Mouse (Mus musculus): ENCODE results near the gene Plekhm1. TPM values are rescaled to one million over a fixed set of nuclear protein-coding genes. Genes with fewer than 3 reads are reported as not detected.

The Plekhm1 gene
- total RNA-seq, 4 experiments from 2014 or later = 11.0 to 12.5 (median 11.6) TPM

DNA sequence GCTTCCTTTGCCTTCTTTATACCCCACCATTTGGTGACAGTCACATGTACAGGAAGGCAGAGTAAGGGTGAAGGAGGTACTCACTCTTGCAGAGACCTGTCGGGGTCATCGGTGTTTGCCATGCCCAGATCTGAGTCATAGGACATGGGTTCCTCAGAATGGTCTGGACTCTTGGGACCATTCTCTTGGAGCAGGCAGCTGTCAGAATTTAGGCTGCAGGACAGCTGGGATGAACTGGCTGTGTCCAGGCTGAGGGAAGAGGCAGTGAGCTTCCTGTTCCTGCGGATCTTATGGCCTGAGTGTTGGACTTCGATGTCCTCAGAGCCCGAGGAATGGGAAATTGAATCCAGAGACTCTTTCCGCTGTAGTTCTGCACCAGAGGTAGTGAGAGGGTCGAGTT is 17.9 kb downstream of the Plekhm1 start:
- no peak for DNase-seq (ENCODE audit: low spot score)

DNA sequence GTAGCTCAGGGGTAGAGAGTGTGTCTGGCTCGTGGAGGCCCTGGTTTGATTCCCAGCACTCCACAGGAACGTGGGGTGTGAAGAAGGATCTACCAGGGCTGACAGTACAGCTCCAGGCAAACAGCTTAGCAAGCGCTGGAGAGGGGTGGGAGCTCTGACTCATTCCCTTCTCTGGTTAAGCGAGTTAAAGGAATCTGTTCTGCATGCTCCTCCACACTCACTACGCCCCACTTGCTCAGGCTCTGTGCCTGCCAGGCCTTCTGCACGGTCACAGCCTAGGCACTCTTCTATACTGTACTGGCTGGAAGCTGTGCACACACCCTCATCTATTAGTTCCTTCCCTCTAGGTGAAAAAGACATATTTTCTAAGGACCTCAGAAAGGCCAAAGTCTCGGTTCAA is 18.5 kb downstream of the Plekhm1 start:
- DNase-seq (ENCODE audit: low spot score) = no peak

DNA sequence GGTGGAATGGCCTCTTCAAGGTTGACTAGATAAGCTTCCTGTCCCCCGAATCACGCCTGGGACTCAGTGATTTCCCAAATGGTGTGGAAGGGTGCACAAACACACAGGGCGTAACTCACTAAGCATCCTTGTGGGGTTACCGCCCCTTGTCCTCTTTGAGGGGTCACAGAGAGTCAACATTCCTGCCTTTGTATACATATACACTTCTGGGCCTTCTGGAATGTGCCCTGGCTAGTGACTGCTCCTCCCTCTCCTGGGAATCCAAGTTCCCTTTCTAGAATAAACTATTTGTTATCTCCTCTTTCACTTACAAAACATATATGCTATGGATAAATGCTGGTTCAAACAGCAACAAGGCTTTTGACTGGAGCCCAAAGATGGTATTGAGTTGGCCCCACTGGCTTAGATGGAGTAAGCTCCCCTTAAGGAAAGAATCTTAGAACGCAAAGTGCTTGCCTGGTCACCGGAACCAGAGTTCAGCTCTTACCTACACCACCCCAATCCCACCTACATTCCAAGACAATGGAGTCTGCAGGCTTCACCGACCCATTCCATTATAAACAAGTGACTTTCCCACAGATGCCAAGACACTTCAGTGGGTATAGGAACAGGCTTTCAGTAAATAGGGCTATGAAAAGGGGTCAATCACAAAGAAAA is 24.5 kb downstream of the Plekhm1 start:
- no peak for DNase-seq (ENCODE audit: low spot score)

DNA sequence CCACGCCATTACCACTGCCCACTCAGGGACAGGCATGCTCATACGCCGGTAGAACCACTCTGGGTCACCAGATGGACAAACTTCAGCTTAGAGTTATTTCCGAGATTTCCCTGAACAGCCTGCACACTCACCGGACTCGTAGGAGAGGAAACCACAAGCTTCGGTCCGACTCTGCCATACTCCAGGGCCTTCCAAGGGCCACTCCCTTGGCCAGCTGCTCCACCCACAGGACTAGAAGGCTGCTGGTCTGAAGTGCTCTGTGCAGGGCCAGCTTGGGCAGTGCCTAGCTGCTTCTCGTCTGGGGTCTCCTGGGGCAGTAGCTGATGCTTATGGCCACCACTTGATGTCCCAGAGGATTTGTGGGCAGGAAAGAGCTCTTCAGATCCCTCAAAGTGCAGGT is 25.7 kb downstream of the Plekhm1 start:
- DNase-seq (ENCODE audit: low spot score) = no peak

DNA sequence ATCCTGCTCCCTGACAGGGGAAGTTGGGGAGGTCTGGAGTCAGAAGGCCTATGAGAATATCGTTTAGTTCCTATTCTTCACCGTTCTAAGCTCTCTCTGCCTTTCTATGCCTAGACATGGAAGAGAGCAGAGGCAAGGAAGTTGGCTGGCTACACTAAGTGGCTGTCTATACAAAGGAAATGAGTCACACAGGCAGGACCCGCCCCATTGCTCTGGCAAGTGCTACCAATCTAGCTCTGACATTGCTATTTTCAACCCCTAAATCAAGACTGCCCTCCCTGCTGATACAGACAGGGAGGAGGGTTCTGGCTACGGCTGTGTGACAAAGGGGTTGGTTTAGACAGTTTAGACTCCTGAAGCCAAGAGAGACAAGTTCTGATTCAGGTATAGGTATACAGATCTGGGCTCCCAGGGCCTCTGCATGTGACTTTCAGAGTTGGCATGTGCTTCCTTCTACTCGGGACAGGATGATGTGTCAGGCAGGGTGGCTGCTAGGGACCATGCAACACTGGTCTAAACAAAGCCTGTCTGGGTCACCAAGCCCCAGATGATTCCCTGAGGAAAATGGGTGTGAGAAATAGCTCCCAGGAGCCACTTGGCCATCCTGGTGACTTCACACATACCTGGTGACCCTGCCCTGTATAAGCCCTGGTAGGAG is 30.4 kb downstream of the Plekhm1 start:
- DNase-seq (ENCODE audit: low spot score) = peak; percentile 91

DNA sequence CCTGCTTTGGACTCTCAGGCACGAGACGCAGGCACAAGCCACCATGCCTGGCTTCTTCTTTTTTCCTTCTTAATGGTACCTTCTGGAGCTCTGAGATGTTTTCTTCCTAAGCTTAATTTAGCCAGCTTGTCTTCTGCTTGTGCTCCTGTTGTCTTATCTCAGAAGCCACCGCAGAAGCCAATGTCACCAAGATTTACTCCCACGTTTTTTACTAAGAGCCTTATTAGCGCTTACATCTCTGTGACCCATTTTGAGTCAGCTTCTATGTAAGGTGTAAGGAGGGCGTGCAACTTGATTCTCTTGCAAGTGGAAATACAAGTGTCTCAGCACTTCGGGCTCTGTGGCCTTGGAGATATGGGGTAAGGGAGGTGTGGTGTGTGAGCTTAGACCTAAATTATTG is 31.0 kb downstream of the Plekhm1 start:
- no peak for DNase-seq (ENCODE audit: low spot score)

DNA sequence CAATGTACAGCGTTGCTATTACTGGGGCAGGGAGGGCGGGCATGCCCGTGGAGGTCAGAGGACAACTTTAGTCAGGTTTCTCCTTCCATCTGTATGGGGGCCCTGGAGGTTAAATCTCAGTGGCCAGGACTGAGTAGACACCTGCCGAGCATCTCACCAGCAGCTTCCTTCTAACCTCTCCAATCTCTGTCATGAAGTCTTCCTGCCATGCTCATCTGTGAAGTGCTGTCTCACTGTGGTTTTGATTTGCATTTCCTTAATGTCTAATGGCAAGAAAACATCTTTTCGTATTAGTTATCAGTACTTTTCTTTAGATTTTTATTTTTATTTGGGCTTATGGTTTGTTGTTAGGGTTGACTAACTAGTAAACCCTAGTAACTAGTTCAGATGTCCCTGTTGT is 32.0 kb downstream of the Plekhm1 start:
- DNase-seq (ENCODE audit: low spot score) = no peak

DNA sequence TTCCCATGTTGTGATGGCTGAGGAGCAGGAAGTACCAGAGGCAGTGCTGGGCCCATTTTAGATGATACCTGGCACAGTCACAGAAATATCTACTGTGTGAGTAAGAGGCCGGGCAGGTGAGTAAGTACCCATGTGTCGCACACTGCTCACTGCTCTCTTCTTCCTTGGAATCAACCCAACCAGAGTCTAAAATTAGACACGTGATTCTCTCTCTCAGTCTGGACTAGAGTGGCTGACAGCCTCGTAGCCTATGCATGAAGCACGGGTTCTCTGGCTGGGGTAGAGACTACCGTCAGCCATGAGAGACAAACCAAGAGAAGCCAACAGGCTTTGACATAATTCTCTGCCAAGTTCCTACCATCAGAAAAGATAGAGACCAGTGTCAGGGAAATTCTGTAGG is 34.1 kb downstream of the Plekhm1 start:
- no peak for DNase-seq (ENCODE audit: low spot score)

DNA sequence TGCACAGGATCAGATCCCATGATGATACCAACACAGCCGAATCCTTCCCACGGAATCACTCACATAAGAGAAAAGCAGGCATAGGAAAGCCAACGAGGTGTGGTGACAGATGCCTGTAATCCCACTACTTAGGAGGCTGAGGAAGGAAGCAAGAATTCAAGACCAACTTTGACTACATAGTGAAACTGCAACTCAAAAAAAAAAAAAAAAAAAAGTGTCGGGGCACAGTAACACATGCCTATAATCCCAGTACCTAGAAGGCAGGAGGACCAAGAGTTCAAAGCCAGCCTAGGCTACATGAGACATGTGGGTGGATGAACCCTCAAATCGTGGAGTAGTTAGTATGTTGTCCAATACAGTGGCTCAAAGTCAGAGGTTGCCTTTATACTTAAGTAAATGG is 36.7 kb downstream of the Plekhm1 start:
- DNase-seq (ENCODE audit: low spot score) = no peak

DNA sequence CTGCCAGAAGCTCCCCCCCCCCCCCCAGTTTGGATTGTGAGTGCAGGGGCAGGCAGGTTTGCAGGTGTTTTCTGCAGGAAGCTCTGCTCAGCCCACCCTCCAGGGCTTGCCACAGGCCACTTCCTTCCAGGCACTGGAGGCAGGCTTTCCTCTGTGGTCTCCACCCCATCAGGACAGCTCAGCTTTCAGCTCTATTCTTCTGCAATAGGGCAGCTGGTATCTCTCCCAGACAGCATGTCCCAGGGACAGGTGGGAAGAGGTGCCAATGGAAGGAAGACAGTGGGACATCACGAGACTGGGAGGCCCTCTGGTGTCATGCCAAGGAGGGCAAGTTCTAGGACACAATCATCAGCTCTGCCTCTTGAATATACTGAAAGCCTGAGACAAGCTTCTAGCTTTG is 37.2 kb downstream of the Plekhm1 start:
- DNase-seq (ENCODE audit: low spot score) = no peak

DNA sequence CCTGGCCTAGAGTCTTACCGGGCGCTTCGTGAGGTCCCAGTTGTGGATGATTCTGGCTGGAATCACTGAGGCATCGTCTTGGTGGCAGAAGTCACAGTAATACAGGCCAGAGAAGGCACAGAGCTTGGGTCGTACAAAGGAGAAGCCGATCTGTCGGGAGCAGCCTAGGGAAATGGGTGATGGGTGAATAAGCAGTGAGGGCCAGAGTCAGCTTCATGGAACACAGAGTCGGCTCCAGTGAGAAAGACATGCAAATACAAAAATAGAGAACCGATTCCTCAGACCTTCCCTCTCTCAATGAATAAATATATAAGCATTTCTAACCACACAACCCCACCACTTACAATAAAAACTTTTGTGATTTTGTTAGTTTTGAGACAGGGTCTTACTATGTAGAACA is 38.6 kb downstream of the Plekhm1 start:
- DNase-seq (ENCODE audit: low spot score) = no peak

DNA sequence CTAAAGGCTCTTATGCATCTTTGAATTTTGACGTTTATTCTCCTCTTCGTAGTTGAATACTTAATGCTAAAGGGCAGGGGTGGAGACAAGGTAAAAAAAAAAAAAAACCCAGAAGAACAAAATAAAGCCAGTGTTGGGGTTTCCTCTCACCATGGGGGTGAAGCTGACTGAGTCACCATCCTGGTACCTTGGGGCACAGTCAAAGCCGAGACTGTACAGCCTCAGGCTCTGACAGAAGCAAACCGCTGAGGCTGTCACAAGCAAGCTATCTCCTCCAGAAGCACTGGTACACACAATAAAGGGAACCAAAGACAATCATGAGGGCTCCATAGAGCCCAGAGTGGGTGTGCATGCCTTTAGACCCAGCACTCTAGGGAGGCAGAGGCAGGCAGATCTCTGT is 39.9 kb downstream of the Plekhm1 start:
- DNase-seq (ENCODE audit: low spot score) = no peak

DNA sequence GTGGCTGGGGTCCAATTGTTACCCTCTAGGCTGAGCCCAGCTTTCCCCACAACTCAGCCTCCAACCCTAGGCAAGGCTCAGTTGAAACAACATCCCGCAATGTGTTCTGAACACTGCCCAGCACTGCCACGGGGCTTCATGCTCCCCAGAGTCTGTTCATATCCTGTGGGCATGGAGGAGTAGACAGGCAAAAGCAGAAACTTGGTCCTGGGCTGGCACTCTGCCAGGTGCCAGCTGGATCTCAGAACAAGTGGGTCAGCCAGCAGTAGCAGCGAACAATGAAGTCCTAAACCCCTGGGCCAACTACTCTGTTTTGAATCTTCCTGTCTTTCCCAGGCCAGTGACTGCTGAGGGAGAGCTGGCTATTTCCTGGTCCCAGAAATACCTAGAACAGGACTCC is 40.4 kb downstream of the Plekhm1 start:
- no peak for DNase-seq (ENCODE audit: low spot score)

DNA sequence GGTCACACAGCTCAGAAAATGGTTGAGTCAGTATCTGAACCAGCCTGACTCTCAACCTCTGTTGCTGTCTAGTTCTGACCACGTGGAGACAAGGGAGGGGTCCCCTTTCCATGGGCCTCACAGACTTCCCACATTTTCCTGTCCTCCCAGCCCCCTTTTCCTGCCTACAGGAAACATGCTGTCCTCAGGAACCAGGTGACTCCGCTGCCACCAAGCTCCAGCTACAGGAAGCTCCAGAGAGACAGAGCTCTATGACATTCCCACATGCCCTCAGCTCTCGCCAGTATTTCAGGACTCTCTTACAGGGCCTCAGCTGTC is 41.3 kb downstream of the Plekhm1 start:
- DNase-seq (ENCODE audit: low spot score) = peak; percentile 76

DNA sequence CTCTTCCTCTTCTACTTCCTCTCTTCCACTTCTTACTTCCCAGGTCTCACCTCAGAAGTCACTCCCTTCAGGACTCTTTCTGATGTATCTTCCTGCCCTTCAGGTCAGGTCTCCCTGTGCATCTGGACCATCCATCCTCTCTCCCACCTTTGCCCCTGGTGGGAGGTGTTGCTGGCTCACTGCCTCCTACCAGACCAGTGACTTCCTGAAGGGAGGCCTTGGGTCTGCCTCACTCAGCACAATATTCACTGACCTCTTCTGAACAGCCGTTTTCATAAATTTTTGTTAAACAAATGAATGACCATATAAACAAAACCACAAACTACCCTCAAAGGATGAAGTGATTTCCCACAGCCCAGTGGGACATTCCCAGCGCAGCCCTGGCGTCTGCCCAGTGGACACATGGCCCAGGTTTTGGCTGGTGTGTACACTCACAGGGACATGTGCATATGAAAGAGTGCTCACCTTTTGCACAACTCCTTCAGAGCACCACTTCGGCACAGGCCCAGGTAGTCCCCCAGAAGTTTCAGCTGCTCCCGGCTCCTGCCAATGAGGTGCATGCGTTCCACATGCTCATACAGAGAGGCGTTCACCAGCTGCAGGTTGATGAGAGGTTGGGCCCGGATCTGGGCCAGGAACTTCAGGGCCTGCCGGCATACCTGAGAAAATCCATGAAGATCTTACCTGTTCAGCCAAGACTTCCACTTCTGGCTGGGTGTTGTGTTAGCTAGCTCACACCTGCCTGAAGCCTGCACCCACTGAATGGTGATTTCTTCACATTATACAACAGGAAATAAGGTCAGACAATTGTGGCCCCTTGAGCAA is 41.9 kb downstream of the Plekhm1 start:
- DNase-seq (ENCODE audit: low spot score) = no peak

DNA sequence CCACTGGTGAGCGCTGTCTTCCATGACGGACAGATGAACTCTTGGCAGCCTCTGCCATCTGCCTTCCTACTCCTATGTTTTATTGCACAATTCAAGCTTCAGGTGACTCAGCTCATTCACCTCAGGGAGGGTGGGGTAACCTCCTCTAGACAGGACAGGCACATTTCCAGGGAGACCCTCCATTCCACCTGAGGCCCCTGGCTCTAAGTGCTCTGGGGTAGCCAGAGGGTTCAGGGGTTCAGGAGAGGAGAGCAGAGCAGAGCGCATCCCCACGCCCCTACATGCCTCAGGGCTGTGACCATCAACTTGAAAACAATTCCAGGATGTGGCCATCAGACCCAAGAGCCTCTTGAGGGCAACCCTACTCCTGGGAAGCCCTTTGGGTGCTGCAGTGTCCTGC is 47.0 kb downstream of the Plekhm1 start:
- DNase-seq (ENCODE audit: low spot score) = no peak

DNA sequence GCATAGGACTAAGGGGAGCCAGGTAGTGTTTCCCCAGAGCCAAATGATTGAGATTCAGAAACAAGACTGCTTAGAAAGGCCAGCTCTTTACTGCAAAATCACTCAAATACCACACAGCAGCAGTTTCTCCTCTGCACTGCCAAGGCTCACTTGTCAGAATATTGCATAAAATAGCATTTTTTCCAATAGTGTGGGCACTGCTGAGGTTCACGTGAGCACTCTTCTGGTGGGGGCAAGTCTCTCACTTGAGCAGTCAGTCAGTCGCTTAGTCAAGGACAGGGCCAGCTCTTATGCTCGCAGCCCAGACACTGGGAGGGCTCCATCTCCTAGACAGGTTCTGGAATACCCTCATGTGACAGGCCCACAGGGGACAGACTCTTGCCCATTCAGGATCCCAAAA is 47.5 kb downstream of the Plekhm1 start:
- DNase-seq (ENCODE audit: low spot score) = no peak

DNA sequence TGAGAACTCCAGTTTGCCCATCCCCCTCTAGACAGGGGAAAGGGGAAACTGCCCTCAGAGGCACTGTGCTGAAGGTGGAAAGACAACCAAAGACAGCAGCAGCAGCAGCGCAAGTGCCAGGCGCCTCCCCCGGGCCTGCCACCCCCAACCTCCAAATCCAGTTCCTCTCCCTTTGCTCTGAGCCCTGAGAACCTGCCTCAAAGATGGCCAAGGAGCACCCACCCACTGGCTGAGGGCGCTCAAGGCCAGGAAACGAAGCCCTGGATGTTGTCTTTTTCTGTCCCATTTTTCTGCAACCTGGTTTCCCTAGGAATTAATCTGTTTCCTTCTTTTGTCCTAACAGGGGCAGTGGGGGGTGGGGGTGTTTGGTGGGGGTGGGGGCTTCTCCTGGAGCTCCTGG is 48.2 kb downstream of the Plekhm1 start:
- no peak for DNase-seq (ENCODE audit: low spot score)

DNA sequence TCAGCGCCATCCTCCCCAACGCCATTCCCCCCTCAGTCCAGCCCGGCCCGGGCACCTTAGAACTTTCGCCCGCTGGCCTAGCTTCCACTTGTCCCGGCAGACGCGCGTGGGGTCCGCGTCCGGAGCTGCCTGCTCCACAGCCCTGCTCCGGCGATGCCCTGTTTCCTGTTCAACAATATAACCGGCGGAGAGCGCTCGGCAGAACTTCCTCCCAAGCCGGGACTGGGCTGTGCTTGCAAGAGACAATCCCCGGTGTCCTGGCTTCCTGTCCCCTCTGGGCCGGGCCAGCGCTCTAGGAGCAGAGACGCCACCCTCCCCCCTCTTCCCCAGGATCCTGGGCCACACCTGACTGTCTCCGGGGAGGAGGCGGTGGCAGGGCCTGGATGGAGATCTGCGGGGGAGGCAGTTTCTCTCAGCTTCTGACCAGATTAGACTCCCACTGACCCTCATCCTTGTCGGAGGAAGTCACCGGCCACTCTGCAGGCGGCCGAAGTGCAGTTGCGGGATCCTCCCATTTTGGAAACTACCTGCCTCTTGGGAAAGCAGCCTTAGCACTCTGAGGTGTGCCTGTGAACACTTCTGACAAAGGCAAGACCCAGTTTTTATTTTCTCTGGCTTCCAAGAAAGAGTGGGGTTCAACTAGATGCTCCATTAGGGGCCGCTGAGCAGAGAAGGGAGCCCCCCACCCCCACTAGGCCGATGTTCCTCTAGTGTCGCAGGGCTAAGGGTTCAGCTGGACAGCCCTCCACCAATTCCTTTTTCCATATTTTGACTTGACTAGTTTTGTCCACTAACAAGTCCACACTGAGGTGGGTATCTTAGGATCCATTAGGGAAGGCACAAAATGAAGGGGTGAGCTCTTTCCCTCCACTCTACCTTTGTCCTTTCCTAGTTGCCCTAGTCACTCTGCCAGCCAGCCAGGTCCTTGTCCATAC is 49.0 kb downstream of the Plekhm1 start, which contains the start of gene Arhgap27:
Gene Arhgap27, minus strand, starts transcription at position 479 of the 935 bp plus-strand sequence.
- peak; percentile 88 for DNase-seq (ENCODE audit: low spot score)

DNA sequence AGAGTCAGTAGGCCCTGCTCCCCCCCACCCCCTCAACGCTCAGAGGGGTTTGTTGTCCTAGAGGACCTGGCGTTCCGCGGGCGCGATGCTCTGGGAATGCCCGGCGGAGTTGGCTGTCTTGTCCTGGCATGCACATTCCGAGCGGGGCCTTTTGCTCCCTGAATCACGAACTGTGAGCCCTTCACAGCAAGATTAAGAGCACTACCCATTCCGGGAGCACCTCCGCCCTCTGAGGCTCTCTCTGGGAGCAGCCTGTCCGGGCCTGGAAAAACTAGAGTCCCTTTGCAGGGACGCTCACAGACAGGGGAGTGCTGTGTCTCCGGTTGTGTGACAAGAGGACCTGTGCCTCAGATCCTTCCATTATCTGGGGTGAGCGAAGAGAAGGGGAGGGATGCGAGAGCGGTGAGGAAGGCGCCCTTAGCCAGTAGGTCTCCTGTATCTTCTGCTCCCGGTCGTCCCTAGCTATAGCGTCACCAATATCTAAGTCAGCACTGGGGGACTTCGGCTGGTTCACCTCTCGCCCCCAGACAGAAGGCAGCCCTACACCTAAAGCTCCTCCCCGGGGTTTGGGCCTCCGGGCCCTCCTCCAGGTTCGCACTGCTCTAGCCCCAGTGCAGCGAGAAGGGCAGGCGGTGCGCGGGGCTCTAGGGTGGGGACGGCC is 49.8 kb downstream of the Plekhm1 start:
- no peak for DNase-seq (ENCODE audit: low spot score)

DNA sequence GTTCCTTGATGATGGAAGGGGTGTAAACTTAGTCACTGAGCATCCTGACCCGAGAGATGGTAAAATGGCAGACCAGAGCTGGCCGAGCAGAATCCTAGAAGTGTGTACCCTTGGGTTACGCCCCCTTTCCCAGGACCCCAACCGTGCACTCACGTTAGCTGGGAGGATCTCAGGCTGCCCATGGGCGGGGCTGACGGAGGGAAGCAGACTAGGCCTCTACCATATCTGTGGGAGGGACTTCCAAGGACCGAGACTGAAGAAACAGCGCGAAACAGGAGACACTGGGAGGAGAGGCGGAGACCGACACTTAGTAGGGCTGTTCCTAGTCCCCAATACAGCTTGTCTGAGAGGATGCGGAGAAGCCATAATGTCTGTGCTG is 50.4 kb downstream of the Plekhm1 start:
- DNase-seq (ENCODE audit: low spot score) = no peak

Measured in heart, adult 8-10 months (tissue).